Mouse (Mus musculus) ES-Bruce4 (cell line): ENCODE measurements around the gene Ovol3.

Source experiments
- CTCF ChIP-seq: IDR thresholded peaks from one replicate; pipeline ENCODE4 v1.8.1; 2011; ENCODE audit warnings: low read depth, low read length
- EP300 ChIP-seq: IDR thresholded peaks from 2 replicates; pipeline ENCODE4 v1.6.1; 2011; ENCODE audit warnings: low read depth, low read length; ENCODE audit not compliant: insufficient read depth
- POLR2A ChIP-seq: IDR thresholded peaks from one replicate; pipeline ENCODE4 v1.8.1; 2011; ENCODE audit warnings: low read length; ENCODE audit not compliant: insufficient read depth

- no peak for TF ChIP-seq CTCF
- TF ChIP-seq POLR2A: no peak
- no peak for TF ChIP-seq EP300
Observed at GRCm38 (mm10) chr7:30213881-30214280, 21.6 kb downstream of the Ovol3 start.
